Mouse (Mus musculus) myocyte (in vitro differentiated cells): Measurements from ENCODE around the gene Zfhx3. TPM values are rescaled to one million over a fixed set of nuclear protein-coding genes. Genes with fewer than 3 reads are reported as not detected.

Experiments used
- H3K27me3 ChIP-seq: one replicate; pipeline ENCODE4 v1.6.1; 2011; ENCODE audit not compliant: control insufficient read depth, insufficient read depth, insufficient read length
- H3K36me3 ChIP-seq: one replicate; pipeline ENCODE4 v1.6.1; 2011; ENCODE audit not compliant: control insufficient read depth, insufficient read depth
- H3K4me2 ChIP-seq: one replicate; pipeline ENCODE4 v1.6.1; 2011; ENCODE audit warnings: low read depth, control low read depth
- H3K4me3 ChIP-seq: one replicate; pipeline ENCODE4 v1.5.1; 2011; ENCODE audit warnings: mild to moderate bottlenecking, control low read depth, moderate library complexity
- H3K79me2 ChIP-seq: one replicate; pipeline ENCODE4 v1.6.1; 2011; ENCODE audit not compliant: control insufficient read depth, insufficient read depth
- H3ac ChIP-seq: one replicate; pipeline ENCODE4 v1.6.1; 2011; ENCODE audit not compliant: control insufficient read depth, insufficient read length
- CEBPB ChIP-seq: IDR thresholded peaks from 2 replicates; pipeline ENCODE4 v1.6.1; 2011; ENCODE audit warnings: mild to moderate bottlenecking, moderate library complexity; ENCODE audit not compliant: poor library complexity, insufficient read depth, severe bottlenecking
- E2F4 ChIP-seq: IDR thresholded peaks from one replicate; pipeline ENCODE4 v1.6.1; 2011; ENCODE audit warnings: mild to moderate bottlenecking, control low read depth, moderate library complexity; ENCODE audit not compliant: insufficient read depth
- MAX ChIP-seq: IDR thresholded peaks from one replicate; pipeline ENCODE4 v1.6.1; 2011; ENCODE audit warnings: low read depth, mild to moderate bottlenecking, control low read depth
- MYOD1 ChIP-seq, 3 experiments: IDR thresholded peaks; one replicate each; pipeline ENCODE4 v1.6.1; 2011; ENCODE audit warnings: control low read depth in 2 of 3, low read depth in 2 of 3, mild to moderate bottlenecking in 2 of 3, moderate library complexity in 1 of 3; ENCODE audit not compliant: insufficient read length in 2 of 3, control insufficient read depth in 1 of 3
- MYOG ChIP-seq, 3 experiments: IDR thresholded peaks; one replicate each; pipeline ENCODE4 v1.6.1; 2011; ENCODE audit warnings: control low read depth in 2 of 3, low read depth in 2 of 3, mild to moderate bottlenecking in 2 of 3; ENCODE audit not compliant: insufficient read length in 2 of 3, control insufficient read depth in 1 of 3, insufficient read depth in 1 of 3
- POLR2A ChIP-seq: IDR thresholded peaks from one replicate; pipeline ENCODE4 v1.6.1; 2011; ENCODE audit warnings: low read depth, mild to moderate bottlenecking, control low read depth, moderate library complexity; ENCODE audit not compliant: insufficient read length
- POLR2AphosphoS2 ChIP-seq: IDR thresholded peaks from one replicate; pipeline ENCODE4 v1.6.1; 2011; ENCODE audit warnings: low read depth, control low read depth; ENCODE audit not compliant: insufficient read length
- REST ChIP-seq: IDR thresholded peaks from one replicate; pipeline ENCODE4 v1.6.1; 2011; ENCODE audit warnings: mild to moderate bottlenecking, control low read depth, moderate library complexity; ENCODE audit not compliant: insufficient read depth, insufficient read length
- SRF ChIP-seq: IDR thresholded peaks from one replicate; pipeline ENCODE4 v1.6.1; 2011; ENCODE audit warnings: low read depth; ENCODE audit not compliant: control insufficient read depth, insufficient read length
- TCF12 ChIP-seq: IDR thresholded peaks from one replicate; pipeline ENCODE4 v1.6.1; 2011; ENCODE audit warnings: mild to moderate bottlenecking, control low read depth; ENCODE audit not compliant: poor library complexity, insufficient read depth, severe bottlenecking
- TCF3 ChIP-seq: IDR thresholded peaks from one replicate; pipeline ENCODE4 v1.6.1; 2011; ENCODE audit warnings: low read depth, control low read depth; ENCODE audit not compliant: insufficient read length
- USF1 ChIP-seq: IDR thresholded peaks from one replicate; pipeline ENCODE4 v1.6.1; 2011; ENCODE audit warnings: low read depth, mild to moderate bottlenecking, control low read depth, moderate library complexity
- polyA plus RNA-seq: library from polyadenylated mRNA; unstranded; fragments of >200 nt; fragmentation: generic; extraction: Trizol; gene quantifications from one replicate; pipeline ENCODE4 v1.2.1, GENCODE M21; 2012; ENCODE audit warnings: missing spikeins

The Zfhx3 gene
- polyA plus RNA-seq, 1 experiment, result 3.0 TPM

DNA sequence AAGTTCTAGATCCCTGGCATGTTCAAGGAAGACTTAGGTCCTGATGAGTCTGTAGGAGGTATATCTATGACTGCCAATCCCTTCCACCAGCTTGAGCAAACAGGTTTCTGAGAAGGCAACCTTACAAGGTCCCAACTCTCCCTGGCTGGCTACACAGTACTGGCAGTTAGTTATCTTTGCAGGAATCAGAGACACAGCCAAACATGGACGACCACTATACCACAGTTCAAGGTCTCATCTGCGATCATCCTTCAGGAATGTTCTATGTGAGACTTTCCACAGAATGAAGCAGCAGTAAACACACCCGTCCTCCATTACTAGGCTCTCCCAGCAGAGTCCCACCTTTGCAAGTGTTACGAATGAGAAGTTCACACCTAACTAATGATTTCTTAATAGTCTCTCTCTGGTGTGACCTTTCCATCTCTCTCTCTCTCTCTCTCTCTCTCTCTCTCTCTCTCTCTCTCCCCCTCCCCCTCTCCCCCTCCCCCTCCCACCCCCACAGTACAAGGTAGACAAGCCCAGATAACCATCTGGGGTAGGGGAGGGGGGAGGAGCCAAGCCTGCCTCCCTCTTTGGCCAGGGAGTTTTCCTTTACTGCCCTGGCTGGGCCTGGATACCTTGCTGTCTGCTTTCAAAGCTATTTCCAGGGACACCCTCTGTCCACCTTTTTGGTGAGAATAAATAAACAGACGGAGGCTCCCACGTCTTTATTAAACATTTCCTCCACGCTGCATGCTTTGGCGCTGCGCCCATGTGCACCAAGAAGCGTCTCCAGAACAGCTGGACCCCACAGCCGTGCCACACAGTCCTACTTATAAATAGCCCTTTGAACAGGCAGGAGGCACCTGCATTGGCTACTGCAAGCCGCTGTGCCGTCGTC, 748.4 kb downstream of the Zfhx3 start:
- H3K79me2 ChIP-seq, result no peaks in the 10 kb centered on the region
- peak in 1 of 3 experiments; percentile 71 for TF ChIP-seq MYOG (IDR thresholded peaks at IDR 0.05; ENCODE audit: control insufficient read depth in 1 of 3, insufficient read depth in 1 of 3, insufficient read length in 2 of 3, low read depth in 2 of 3)
- TF ChIP-seq TCF12, result no peak
- no peak for TF ChIP-seq POLR2AphosphoS2
- TF ChIP-seq SRF, result no peak
- no peak for TF ChIP-seq CEBPB
- TF ChIP-seq TCF3, result no peak
- TF ChIP-seq REST, result no peak
- peak in 1 of 3 experiments; percentile 62 for TF ChIP-seq MYOD1 (IDR thresholded peaks at IDR 0.05; ENCODE audit: control insufficient read depth in 1 of 3, insufficient read length in 2 of 3, low read depth in 2 of 3)
- no peak for TF ChIP-seq MAX
- no peak for TF ChIP-seq USF1
- TF ChIP-seq E2F4, result no peak
- no peak for TF ChIP-seq POLR2A
- no peaks in the 10 kb centered on the region for H3K36me3 ChIP-seq
- H3ac ChIP-seq, result no peak overlapping the region
- H3K27me3 ChIP-seq, result no peaks in the 10 kb centered on the region
- no peak overlapping the region for H3K4me3 ChIP-seq
- H3K4me2 ChIP-seq, result no peak overlapping the region

DNA sequence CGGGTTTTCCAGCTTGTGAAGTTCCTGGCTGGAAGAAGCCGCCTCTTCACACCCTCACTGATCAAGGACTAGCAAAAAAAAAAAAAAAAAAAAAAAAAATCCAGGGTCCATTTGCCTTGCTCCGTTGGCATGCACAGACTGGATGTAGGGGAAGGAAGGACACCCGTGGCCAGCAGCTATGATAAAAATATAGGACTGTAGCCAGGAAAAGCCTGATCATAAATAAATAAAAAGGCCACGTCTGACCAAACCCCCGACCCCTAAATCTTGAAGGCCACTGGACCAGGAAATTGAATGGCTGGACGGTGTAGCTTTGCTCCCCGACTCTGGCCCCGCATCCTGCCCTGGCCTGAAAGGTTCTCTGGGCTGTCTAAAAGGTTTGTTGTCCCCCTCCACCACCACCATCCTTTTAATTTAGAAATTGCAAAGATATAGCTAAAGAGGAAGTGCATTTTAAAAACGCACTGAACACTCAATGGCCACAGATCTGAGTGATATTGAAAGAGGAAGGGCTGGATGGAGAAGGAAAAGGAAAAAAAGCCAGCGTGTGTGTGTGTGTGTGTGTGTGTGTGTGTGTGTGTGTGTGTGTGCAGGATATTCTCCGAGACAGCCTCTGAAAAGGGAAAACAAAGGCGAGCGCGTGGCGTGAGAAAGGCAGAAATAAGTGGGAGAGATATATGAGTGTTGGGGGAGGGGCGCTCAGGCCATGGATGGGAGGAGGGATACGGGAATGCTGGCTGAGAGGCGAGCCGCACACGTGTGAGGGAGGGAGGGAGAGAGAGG, 749.2 kb downstream of the Zfhx3 start:
- TF ChIP-seq SRF (no peak), E2F4 (no peak), MAX (no peak), POLR2AphosphoS2 (no peak), TCF12 (no peak), USF1 (no peak), MYOG (IDR thresholded peaks at IDR 0.05; ENCODE audit: control insufficient read depth in 1 of 3, insufficient read depth in 1 of 3, insufficient read length in 2 of 3, low read depth in 2 of 3) (no peak), REST (no peak), TCF3 (no peak), POLR2A (no peak), CEBPB (no peak), MYOD1 (IDR thresholded peaks at IDR 0.05; ENCODE audit: control insufficient read depth in 1 of 3, insufficient read length in 2 of 3, low read depth in 2 of 3) (no peak)
- Histone ChIP-seq H3K36me3 (no peaks in the 10 kb centered on the region), H3K27me3 (no peaks in the 10 kb centered on the region), H3K4me2 (no peak overlapping the region), H3ac (no peak overlapping the region), H3K4me3 (no peak overlapping the region), H3K79me2 (no peaks in the 10 kb centered on the region)

DNA sequence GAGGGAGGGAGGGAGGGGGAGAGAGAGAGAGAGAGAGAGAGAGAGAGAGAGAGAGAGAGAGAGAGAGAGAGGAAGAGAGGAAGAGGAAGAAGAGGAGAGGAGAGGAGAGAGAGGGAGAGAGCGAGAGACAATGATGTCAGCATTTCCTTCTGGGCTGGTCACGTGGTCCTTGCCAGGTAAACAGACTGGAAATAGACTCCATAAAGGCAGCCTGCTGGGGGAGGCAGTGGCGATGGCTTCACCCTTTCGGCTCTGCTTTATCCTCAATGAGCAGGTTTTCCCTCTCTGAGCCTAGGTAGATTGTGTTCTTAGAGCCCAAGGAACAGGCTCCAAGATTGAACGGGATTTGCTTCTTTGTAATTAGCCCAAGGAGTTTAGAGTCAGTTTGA, 749.8 kb downstream of the Zfhx3 start:
- TF ChIP-seq USF1 (no peak), MYOG (IDR thresholded peaks at IDR 0.05; ENCODE audit: control insufficient read depth in 1 of 3, insufficient read depth in 1 of 3, insufficient read length in 2 of 3, low read depth in 2 of 3) (no peak), POLR2AphosphoS2 (no peak), MYOD1 (IDR thresholded peaks at IDR 0.05; ENCODE audit: control insufficient read depth in 1 of 3, insufficient read length in 2 of 3, low read depth in 2 of 3) (no peak), POLR2A (no peak), SRF (no peak), TCF3 (no peak), REST (no peak), TCF12 (no peak), E2F4 (no peak), MAX (no peak), CEBPB (no peak)
- Histone ChIP-seq H3ac (no peak overlapping the region), H3K4me2 (no peak overlapping the region), H3K27me3 (no peaks in the 10 kb centered on the region), H3K79me2 (no peaks in the 10 kb centered on the region), H3K36me3 (no peaks in the 10 kb centered on the region), H3K4me3 (no peak overlapping the region)

DNA sequence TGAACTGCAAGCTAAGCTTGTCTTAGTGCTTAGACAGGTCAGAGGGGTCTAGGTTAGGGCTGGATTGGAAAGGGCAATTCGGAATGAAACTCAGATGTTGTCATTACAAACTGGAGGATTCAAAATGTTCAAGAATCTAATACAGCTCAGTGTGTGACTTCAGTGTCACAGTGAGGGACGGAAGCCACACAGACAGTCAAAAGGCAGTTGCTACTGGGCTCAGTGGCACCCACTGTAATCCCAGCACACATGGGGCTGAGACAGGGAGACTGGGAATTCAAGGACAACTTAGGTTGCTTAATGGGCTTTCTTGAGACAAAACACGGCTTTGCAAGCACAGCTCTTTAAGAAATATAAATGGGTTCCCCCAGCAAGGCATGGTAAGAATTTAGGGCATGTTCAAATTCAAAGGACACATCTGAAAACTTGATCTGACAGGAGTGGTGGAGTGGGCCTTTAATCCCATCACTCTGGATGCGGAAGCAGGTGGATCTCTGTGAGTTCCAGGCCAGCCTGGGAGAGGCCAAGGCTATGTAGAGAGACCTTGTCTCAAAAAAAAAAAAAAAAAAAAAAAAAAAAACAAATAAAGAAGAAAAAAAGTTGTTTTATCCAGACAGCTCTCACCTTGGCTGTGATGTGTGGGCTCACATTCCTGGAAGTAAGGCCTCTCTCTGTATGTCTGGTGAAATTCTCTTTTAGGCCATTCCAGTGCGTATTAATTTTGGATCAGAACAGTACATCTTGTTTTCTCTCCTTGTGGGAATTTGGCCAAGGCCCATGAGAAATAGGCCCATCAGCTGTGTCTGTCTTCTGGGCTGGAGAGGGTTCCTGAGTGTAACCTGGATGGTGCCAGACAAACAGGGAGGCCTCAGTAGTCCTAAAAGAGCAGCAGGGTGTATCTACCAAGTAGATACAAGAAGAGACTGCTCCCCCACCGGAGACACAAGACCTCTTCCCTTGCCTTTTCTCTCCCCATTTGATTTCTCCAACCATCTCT, 750.5 kb downstream of the Zfhx3 start:
- H3K79me2 ChIP-seq, result no peaks in the 10 kb centered on the region
- no peak overlapping the region for H3K4me3 ChIP-seq
- no peak overlapping the region for H3ac ChIP-seq
- no peaks in the 10 kb centered on the region for H3K27me3 ChIP-seq
- TF ChIP-seq TCF3 (no peak), REST (no peak), MAX (no peak), CEBPB (no peak), TCF12 (no peak), E2F4 (no peak), POLR2AphosphoS2 (no peak), SRF (no peak), MYOD1 (IDR thresholded peaks at IDR 0.05; ENCODE audit: control insufficient read depth in 1 of 3, insufficient read length in 2 of 3, low read depth in 2 of 3) (no peak)
- no peak overlapping the region for H3K4me2 ChIP-seq
- no peaks in the 10 kb centered on the region for H3K36me3 ChIP-seq
